Mouse (Mus musculus) liver, embryonic 14.5 days (tissue): ENCODE data around the gene Mctp1.

Experiments used
- CTCF ChIP-seq: IDR thresholded peaks from 2 replicates; pipeline ENCODE4 v1.5.1; 2016; ENCODE audit warnings: antibody characterized with exemption, low read depth, control low read depth
- EP300 ChIP-seq: IDR thresholded peaks from 2 replicates; pipeline ENCODE4 v1.6.1; 2016; ENCODE audit warnings: antibody characterized with exemption, low read depth

GRCm38 (mm10) chr13:76801126-76801632 is 416.8 kb downstream of the Mctp1 start:
- TF ChIP-seq CTCF (no peak), EP300 (no peak)
